Mouse (Mus musculus) limb, embryonic 10.5 days (tissue): Measurements from ENCODE around the gene P4ha1. TPM values are rescaled to one million over a fixed set of nuclear protein-coding genes. Genes with fewer than 3 reads are reported as not detected.
"Not testable (repeated sequence)": the region's sequence is repeated elsewhere in the genome, so short reads cannot be mapped to it uniquely, and the experiment has no call there.

Experiments used
- DNase-seq: peaks from one replicate; pipeline ENCODE4 v3.0.0-alpha.2; 2017; ENCODE audit warnings: low spot score
- H3K27ac ChIP-seq: fragments of 300-500 bp; sonication (generic); 2 replicates; pipeline ENCODE4 v1.5.1; 2016; ENCODE audit warnings: mild to moderate bottlenecking
- H3K27me3 ChIP-seq: fragments of 300-500 bp; sonication (generic); 2 replicates; pipeline ENCODE4 v1.6.1; 2016; ENCODE audit warnings: low read depth, mild to moderate bottlenecking; ENCODE audit not compliant: poor library complexity, severe bottlenecking
- H3K36me3 ChIP-seq: fragments of 300-500 bp; sonication (generic); 2 replicates; pipeline ENCODE4 v1.6.1; 2016; ENCODE audit warnings: mild to moderate bottlenecking, moderate library complexity
- H3K4me1 ChIP-seq: fragments of 300-500 bp; sonication (generic); 2 replicates; pipeline ENCODE4 v1.6.1; 2016
- H3K4me3 ChIP-seq: fragments of 300-500 bp; sonication (generic); 2 replicates; pipeline ENCODE4 v1.5.1; 2016; ENCODE audit warnings: mild to moderate bottlenecking, moderate library complexity
- H3K9me3 ChIP-seq: fragments of 300-500 bp; sonication (generic); replicated peaks from 2 replicates; pipeline ENCODE4 v1.6.1; 2016; ENCODE audit warnings: mild to moderate bottlenecking
- whole genome bisulfite sequencing: fragments of 180-500 bp; shearing (Covaris S2); methylation state at CpG from one replicate; pipeline ENCODE4 v1.1.7; 2016; 5-methylcytosine and 5-hydroxymethylcytosine counted together
- polyA plus RNA-seq: library from polyadenylated mRNA; unstranded; fragments of >200 nt; fragmentation: Nextera tagmentation; extraction: Ambion mirVana; gene quantifications from 2 replicates; pipeline ENCODE4 v1.2.1, GENCODE M21; 2016

P4ha1 gene
- polyA plus RNA-seq, 1 experiment from 2014 or later, result 53.3 TPM

GRCm38 (mm10) chr10:59391907-59392306, 68.8 kb downstream of the P4ha1 start:
- DNase-seq, result no peak
- Histone ChIP-seq H3K36me3 (peaks cover 4% of the 10 kb centered on the region; the same call in 1 of the 2 replicates), H3K4me1 (no peaks in the 10 kb centered on the region), H3K4me3 (no peak overlapping the region), H3K27me3 (no peaks in the 10 kb centered on the region), H3K9me3 (0 out of 2 replicates have a peak, but pooled peaks cover 6% of the 10 kb centered on the region), H3K27ac (no peak overlapping the region)
- WGBS, result 75% methylated on average over 4 of the region's 4 CpGs

GRCm38 (mm10) chr10:59395461-59395860, 72.4 kb downstream of the P4ha1 start, which contains the start of gene Gm10273:
Gene Gm10273 (plus strand): TSS chr10:59395632.
- H3K4me1 ChIP-seq, H3K27me3 ChIP-seq, H3K36me3 ChIP-seq, H3K9me3 ChIP-seq, DNase-seq, H3K4me3 ChIP-seq, H3K27ac ChIP-seq: not testable (repeated sequence)
- WGBS, result 89% methylated on average over 12 of the region's 25 CpGs

- H3K36me3 ChIP-seq, result no peaks in the 10 kb centered on the region
- no peaks in the 10 kb centered on the region for H3K9me3 ChIP-seq
- peaks cover 19% of the 10 kb centered on the region for H3K4me1 ChIP-seq
- H3K27me3 ChIP-seq, result no peaks in the 10 kb centered on the region
- DNase-seq, result no peak
- H3K27ac ChIP-seq, result no peak within 1 kb of the TSS
- H3K4me3 ChIP-seq, result no peak within 1 kb of the TSS
- WGBS, result 80% methylated on average over 21 of the region's 21 CpGs
These were observed 80.0 kb downstream of the P4ha1 start, which contains the start of gene Pla2g12b for GRCm38 (mm10) chr10:59402899-59403792. Gene Pla2g12b (plus strand): TSS chr10:59403660.

- H3K27me3 ChIP-seq, result no peaks in the 10 kb centered on the region
- no peaks in the 10 kb centered on the region for H3K36me3 ChIP-seq
- 80% methylated on average over 10 of the region's 10 CpGs for WGBS
- H3K9me3 ChIP-seq, result no peaks in the 10 kb centered on the region
- H3K4me3 ChIP-seq, result no peak overlapping the region
- DNase-seq, result no peak
- H3K27ac ChIP-seq, result no peak overlapping the region
- peaks cover 18% of the 10 kb centered on the region for H3K4me1 ChIP-seq
These were observed 80.7 kb downstream of the P4ha1 start for GRCm38 (mm10) chr10:59403793-59404149.

GRCm38 (mm10) chr10:59408499-59408898, 85.4 kb downstream of the P4ha1 start:
- H3K27ac ChIP-seq, result no peak overlapping the region
- WGBS, result 43% methylated on average over 6 of the region's 6 CpGs
- no peaks in the 10 kb centered on the region for H3K36me3 ChIP-seq
- no peaks in the 10 kb centered on the region for H3K27me3 ChIP-seq
- peaks cover 16% of the 10 kb centered on the region for H3K4me1 ChIP-seq
- no peak for DNase-seq
- H3K9me3 ChIP-seq, result no peaks in the 10 kb centered on the region
- no peak overlapping the region for H3K4me3 ChIP-seq

- Histone ChIP-seq H3K9me3 (no peaks in the 10 kb centered on the region), H3K36me3 (no peaks in the 10 kb centered on the region), H3K4me1 (peaks cover 8% of the 10 kb centered on the region), H3K4me3 (no peak overlapping the region), H3K27me3 (no peaks in the 10 kb centered on the region), H3K27ac (no peak overlapping the region)
- DNase-seq, result no peak
- WGBS, result 79% methylated on average over 12 of the region's 12 CpGs
These were observed 87.2 kb downstream of the P4ha1 start for GRCm38 (mm10) chr10:59410264-59410663.

GRCm38 (mm10) chr10:59413711-59414110, 90.6 kb downstream of the P4ha1 start:
- no peak overlapping the region for H3K4me3 ChIP-seq
- no peaks in the 10 kb centered on the region for H3K27me3 ChIP-seq
- H3K36me3 ChIP-seq, result no peaks in the 10 kb centered on the region
- no peak for DNase-seq
- no peaks in the 10 kb centered on the region for H3K9me3 ChIP-seq
- WGBS, result 89% methylated on average over 4 of the region's 4 CpGs
- peaks cover 8% of the 10 kb centered on the region for H3K4me1 ChIP-seq
- no peak overlapping the region for H3K27ac ChIP-seq

- Histone ChIP-seq H3K4me3 (no peak overlapping the region), H3K27me3 (no peaks in the 10 kb centered on the region), H3K36me3 (no peaks in the 10 kb centered on the region), H3K27ac (no peak overlapping the region), H3K4me1 (no peaks in the 10 kb centered on the region), H3K9me3 (no peaks in the 10 kb centered on the region)
- WGBS, result 83% methylated on average over 3 of the region's 3 CpGs
- no peak for DNase-seq
These were observed 93.5 kb downstream of the P4ha1 start for GRCm38 (mm10) chr10:59416623-59417022.

GRCm38 (mm10) chr10:59419516-59419915, 96.4 kb downstream of the P4ha1 start:
- no peak overlapping the region for H3K4me3 ChIP-seq
- no peak for DNase-seq
- no peaks in the 10 kb centered on the region for H3K36me3 ChIP-seq
- no peaks in the 10 kb centered on the region for H3K27me3 ChIP-seq
- peaks cover 10% of the 10 kb centered on the region; the same call in 1 of the 2 replicates for H3K4me1 ChIP-seq
- 90% methylated on average over 4 of the region's 4 CpGs for WGBS
- H3K9me3 ChIP-seq, result no peaks in the 10 kb centered on the region
- H3K27ac ChIP-seq, result no peak overlapping the region

Other genes starting within 250 kb of the P4ha1 start
- gene Sept10, start 101.4 kb upstream of the P4ha1 start, polyA plus RNA-seq, result 45.0 and 45.4 TPM in 2 replicates
- 11.1 and 12.1 TPM in 2 replicates for gene Sowahc, start 101.3 kb upstream of the P4ha1 start, polyA plus RNA-seq
- gene Gm10273, start 72.3 kb downstream of the P4ha1 start, polyA plus RNA-seq, result 14.7 and 16.1 TPM in 2 replicates
- gene Pla2g12b, start 80.4 kb downstream of the P4ha1 start, polyA plus RNA-seq, result not detected in 2 replicates
- 0.84 and 0.88 TPM in 2 replicates for gene Oit3, start 118.5 kb downstream of the P4ha1 start, polyA plus RNA-seq